Mouse (Mus musculus) kidney, postnatal 36 days (tissue): ENCODE measurements at regions not wholly inside any gene's neighbourhood (a gene's known extent, or its start where the extent isn't known, plus 50 kb on each side); places are given as distances from the start of the nearest gene placed in this dataset.

Experiments
- DNase-seq, 2 experiments: peaks; one replicate each; pipeline ENCODE4 v3.0.0; 2021 to 2022; ENCODE audit warnings: mixed read lengths in 2 of 2

GRCm38 (mm10) chr5:44416844-44417589 lies 190.6 kb upstream of the Tapt1 start:
- DNase-seq = no peak

- DNase-seq = peak; percentile 9 to 28
These were observed 188.0 kb upstream of the Tapt1 start for GRCm38 (mm10) chr5:44414441-44414840.

- DNase-seq = no peak
These were observed 176.9 kb upstream of the Tapt1 start for GRCm38 (mm10) chr5:44403300-44403699.

- DNase-seq = no peak
These were observed 174.3 kb upstream of the Tapt1 start for GRCm38 (mm10) chr5:44400573-44401332.

- no peak for DNase-seq
These were observed 160.9 kb upstream of the Tapt1 start for GRCm38 (mm10) chr5:44387237-44387810.

GRCm38 (mm10) chr5:44386176-44386575 lies 159.8 kb upstream of the Tapt1 start:
- no peak for DNase-seq

GRCm38 (mm10) chr5:44383049-44383448 lies 156.6 kb upstream of the Tapt1 start:
- DNase-seq = no peak

- no peak for DNase-seq
These were observed 143.6 kb upstream of the Tapt1 start for GRCm38 (mm10) chr5:44370006-44370405.

- DNase-seq = no peak
These were observed 125.9 kb upstream of the Tapt1 start for GRCm38 (mm10) chr5:44352324-44352723.

- DNase-seq = no peak
These were observed 115.1 kb upstream of the Tapt1 start for GRCm38 (mm10) chr5:44341457-44342014.

GRCm38 (mm10) chr5:44338662-44339061 lies 112.2 kb upstream of the Tapt1 start:
- peak in 1 of 2 experiments; percentile 22 for DNase-seq

- peak; percentile 11 to 32 for DNase-seq
These were observed 109.3 kb upstream of the Tapt1 start for GRCm38 (mm10) chr5:44335756-44336155.

GRCm38 (mm10) chr5:44319626-44320025 lies 93.2 kb upstream of the Tapt1 start:
- DNase-seq = no peak

GRCm38 (mm10) chr5:44306769-44307557 lies 80.5 kb upstream of the Tapt1 start:
- DNase-seq = no peak

GRCm38 (mm10) chr5:44303886-44304855 lies 77.7 kb upstream of the Tapt1 start:
- DNase-seq = peak; percentile 53 to 85

- peak; percentile 73 to 92 for DNase-seq
These were observed 58.0 kb upstream of the Tapt1 start for GRCm38 (mm10) chr5:44284384-44284783.
